Mouse (Mus musculus) adrenal gland, adult 2 months (tissue): ENCODE measurements around the gene Zfp287. TPM values are rescaled to one million over a fixed set of nuclear protein-coding genes. Genes with fewer than 3 reads are reported as not detected.
A peak's percentile ranks its signal among the peaks of the same experiment; 100 is the strongest.
"Not testable (repeated sequence)": the region's sequence is repeated elsewhere in the genome, so short reads cannot be mapped to it uniquely, and the experiment has no call there.

Experiments
- DNase-seq: peaks from one replicate; pipeline ENCODE4 v3.0.0; 2021
- long read RNA-seq: library from polyadenylated mRNA; stranded (forward); transcript quantifications from one replicate; pipeline ENCODE4 v2.0.0, GENCODE M21; 2021
- polyA plus RNA-seq: library from polyadenylated mRNA; depleted of rRNA; stranded (reverse); fragments of >200 nt; gene quantifications from 2 replicates; pipeline ENCODE4 v1.2.3, GENCODE M21; 2012; rRNA removed
- total RNA-seq, 2 experiments: library from RNA; stranded (reverse); gene quantifications; 2 replicates each; pipeline ENCODE4 v1.2.3; 2021

Gene Zfp287
- total RNA-seq (1 to 10 TPM; 2.9 to 5.0 TPM), polyA plus RNA-seq (0.89 and 1.3 TPM in 2 replicates)
- long read RNA-seq, partial matches to known transcripts, result 0 of 2 reads
- long read RNA-seq, other reads (novel, unspliced or antisense), result 1 of 2 reads

- DNase-seq, result peak; percentile 92
These were observed at the start of gene Zfp287 for GRCm38 (mm10) chr11:62731311-62732021. Gene Zfp287, minus strand, starts transcription at chr11:62731905.

GRCm38 (mm10) chr11:62776510-62776909 is 44.8 kb upstream of the Zfp287 start:
- no peak for DNase-seq

- no peak for DNase-seq
These were observed 29.2 kb upstream of the Zfp287 start for GRCm38 (mm10) chr11:62760755-62761457.

GRCm38 (mm10) chr11:62758491-62758890 is 26.8 kb upstream of the Zfp287 start:
- DNase-seq, result no peak

- no peak for DNase-seq
These were observed 26.2 kb upstream of the Zfp287 start for GRCm38 (mm10) chr11:62757906-62758305.

- no peak for DNase-seq
These were observed 25.4 kb upstream of the Zfp287 start for GRCm38 (mm10) chr11:62757143-62757507.

- peak; percentile 97 for DNase-seq
These were observed 24.9 kb upstream of the Zfp287 start for GRCm38 (mm10) chr11:62756456-62757142.

GRCm38 (mm10) chr11:62752780-62753179 is 21.1 kb upstream of the Zfp287 start, which contains the start of gene Gm10428:
Gene Gm10428, plus strand, starts transcription at chr11:62753100.
- no peak for DNase-seq

- no peak for DNase-seq
These were observed 20.5 kb upstream of the Zfp287 start for GRCm38 (mm10) chr11:62752191-62752590.

- not testable (repeated sequence) for DNase-seq
These were observed 17.7 kb upstream of the Zfp287 start for GRCm38 (mm10) chr11:62749445-62749844.

GRCm38 (mm10) chr11:62748062-62748461 is 16.4 kb upstream of the Zfp287 start:
- no peak for DNase-seq

- no peak for DNase-seq
These were observed 15.5 kb upstream of the Zfp287 start for GRCm38 (mm10) chr11:62747227-62747626.

- peak; percentile 80 for DNase-seq
These were observed 14.4 kb upstream of the Zfp287 start for GRCm38 (mm10) chr11:62746001-62746533.

GRCm38 (mm10) chr11:62744103-62744502 is 12.4 kb upstream of the Zfp287 start:
- peak; percentile 59 for DNase-seq

- DNase-seq, result no peak
These were observed 10.7 kb upstream of the Zfp287 start for GRCm38 (mm10) chr11:62742261-62742957.

- DNase-seq, result no peak
These were observed 9.5 kb upstream of the Zfp287 start for GRCm38 (mm10) chr11:62741186-62741585.

GRCm38 (mm10) chr11:62732665-62733064 is 960 bp upstream of the Zfp287 start:
- no peak for DNase-seq

- DNase-seq, result no peak
These were observed 300 bp upstream of the Zfp287 start for GRCm38 (mm10) chr11:62732022-62732387.

GRCm38 (mm10) chr11:62728276-62728675 is 3.4 kb downstream of the Zfp287 start:
- DNase-seq, result no peak

GRCm38 (mm10) chr11:62710657-62711056 is 21.0 kb downstream of the Zfp287 start:
- DNase-seq, result peak; percentile 20

- no peak for DNase-seq
These were observed 23.5 kb downstream of the Zfp287 start for GRCm38 (mm10) chr11:62708252-62708651.

- no peak for DNase-seq
These were observed 25.6 kb downstream of the Zfp287 start for GRCm38 (mm10) chr11:62706141-62706540.
